Mouse (Mus musculus): ENCODE results near the gene Gm10447. TPM values are rescaled to one million over a fixed set of nuclear protein-coding genes. Genes with fewer than 3 reads are reported as not detected.
"Not testable (repeated sequence)": the region's sequence is repeated elsewhere in the genome, so short reads cannot be mapped to it uniquely, and the experiment has no call there.

Gene Gm10447
- polyA plus RNA-seq, 1 experiment, result 0.10 TPM

DNA sequence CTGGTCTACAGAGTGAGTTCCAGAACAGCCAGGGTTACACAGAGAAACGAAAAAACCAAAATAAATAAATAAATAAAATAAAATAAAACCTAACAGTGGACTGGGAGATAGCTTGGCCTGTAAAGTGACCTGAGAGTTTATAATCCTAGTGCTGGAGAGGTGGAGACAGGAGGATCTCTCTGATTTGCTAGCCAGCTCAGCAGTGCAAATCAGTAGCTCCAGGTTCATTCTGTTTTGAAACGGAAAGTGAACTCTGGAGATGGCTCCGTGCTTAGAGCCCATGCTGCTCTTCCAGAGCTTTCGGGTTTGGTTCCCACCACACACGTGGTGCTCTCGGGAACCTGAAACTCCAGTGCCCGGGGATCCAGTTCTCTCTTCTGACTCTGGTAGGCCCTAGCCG, 8.9 kb downstream of the Gm10447 start:
- no peak for DNase-seq (ENCODE audit: extremely low spot score in 1 of 2, low spot score in 1 of 2)

DNA sequence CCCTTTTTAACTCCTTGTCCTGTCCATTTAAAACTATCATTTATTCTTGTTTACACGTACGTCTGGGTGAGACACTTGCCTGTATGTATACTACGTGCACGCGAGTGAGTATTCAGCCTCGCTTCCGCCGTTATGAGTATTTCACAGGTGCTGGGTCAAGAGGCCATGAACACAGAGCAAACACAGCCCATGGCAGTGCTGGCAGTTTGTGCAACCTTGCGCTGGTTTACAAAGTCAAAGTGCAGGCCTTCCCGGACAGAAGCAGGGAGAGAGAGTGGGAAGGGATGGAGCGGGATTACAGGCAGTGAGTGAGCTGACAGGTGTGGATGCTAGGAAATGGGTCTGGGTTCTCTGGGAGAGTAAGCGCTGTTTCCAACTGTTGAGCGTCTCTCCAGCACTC, 10.7 kb downstream of the Gm10447 start:
- no peak for DNase-seq (ENCODE audit: extremely low spot score in 1 of 2, low spot score in 1 of 2)

GRCm38 (mm10) chr11:53445562-53445961, 11.3 kb downstream of the Gm10447 start:
- DNase-seq (ENCODE audit: extremely low spot score in 1 of 2, low spot score in 1 of 2), result no peak

GRCm38 (mm10) chr11:53443861-53444260, 13.0 kb downstream of the Gm10447 start:
- DNase-seq (ENCODE audit: extremely low spot score in 1 of 2, low spot score in 1 of 2), result no peak

DNA sequence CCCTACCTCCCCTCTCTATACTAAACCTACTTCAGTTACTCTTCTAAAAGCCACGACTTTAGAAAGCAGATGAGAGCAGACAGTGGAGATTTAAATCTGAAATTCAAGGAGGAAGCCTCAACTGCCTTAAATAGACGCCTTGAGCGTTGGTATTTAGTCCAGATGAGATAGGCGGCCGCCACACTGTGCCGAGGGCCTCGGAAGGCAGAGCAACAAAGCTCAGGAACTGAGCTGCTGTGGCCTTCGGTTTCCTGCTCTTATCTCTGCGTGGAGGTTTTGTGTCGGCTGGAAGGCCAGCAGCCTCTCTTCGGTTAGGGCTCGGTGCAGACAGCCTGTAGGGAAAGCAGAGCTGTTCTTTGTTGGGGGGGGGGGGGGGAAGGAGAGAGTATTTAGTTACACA, 15.0 kb downstream of the Gm10447 start:
- DNase-seq (ENCODE audit: extremely low spot score in 1 of 2, low spot score in 1 of 2), result no peak

- DNase-seq (ENCODE audit: extremely low spot score in 1 of 2, low spot score in 1 of 2), result no peak
Observed at GRCm38 (mm10) chr11:53436338-53436737, 20.6 kb downstream of the Gm10447 start.

GRCm38 (mm10) chr11:53435504-53435903, 21.4 kb downstream of the Gm10447 start:
- DNase-seq (ENCODE audit: extremely low spot score in 1 of 2, low spot score in 1 of 2), result no peak

GRCm38 (mm10) chr11:53433057-53433456, 23.9 kb downstream of the Gm10447 start:
- no peak for DNase-seq (ENCODE audit: extremely low spot score in 1 of 2, low spot score in 1 of 2)

GRCm38 (mm10) chr11:53431347-53432056, 25.4 kb downstream of the Gm10447 start:
- DNase-seq (ENCODE audit: extremely low spot score in 1 of 2, low spot score in 1 of 2), result no peak

DNA sequence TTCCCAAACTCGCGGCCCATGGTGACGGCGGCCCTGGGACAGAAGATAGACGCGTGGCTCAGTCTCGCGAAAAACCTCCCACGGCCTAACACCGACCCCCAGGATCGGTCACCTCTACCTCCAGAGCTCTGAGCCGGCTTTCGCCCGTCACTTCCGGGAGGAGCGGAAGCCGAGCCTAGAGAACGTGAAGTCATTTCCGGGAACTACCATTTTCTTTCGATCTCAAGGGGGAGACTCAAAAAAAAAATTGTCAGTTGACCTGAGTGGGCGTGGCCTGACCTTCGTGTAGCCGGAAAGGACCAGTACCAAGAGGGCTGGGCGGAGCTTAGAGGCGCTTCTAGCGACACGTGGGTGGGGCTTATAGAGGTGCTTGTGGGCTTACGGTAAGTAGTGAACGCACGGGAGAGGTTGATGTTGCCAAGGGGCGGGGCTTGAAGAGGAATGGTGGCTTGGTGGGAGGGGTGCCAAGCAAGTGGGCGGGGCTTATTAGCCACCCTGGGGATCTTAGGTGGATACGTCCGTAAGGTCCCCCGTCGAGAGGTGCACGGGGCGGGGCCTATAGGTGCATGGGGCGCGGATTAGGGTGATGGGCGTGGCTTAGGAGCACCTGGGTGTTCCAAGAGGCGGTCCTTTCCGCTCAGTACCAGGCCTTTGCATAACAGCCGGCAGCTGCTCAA, 26.1 kb downstream of the Gm10447 start, which contains the start of the genes Uqcrq and Gdf9:
TSS of gene Uqcrq (minus strand) at position 162 of the 677 bp plus-strand sequence.
TSS of gene Gdf9 (plus strand) at position 354 of the 677 bp plus-strand sequence.
- DNase-seq (ENCODE audit: extremely low spot score in 1 of 2, low spot score in 1 of 2), result peak; percentile 100

- DNase-seq (ENCODE audit: extremely low spot score in 1 of 2, low spot score in 1 of 2), result no peak
Observed at GRCm38 (mm10) chr11:53430300-53430669, 26.6 kb downstream of the Gm10447 start.

GRCm38 (mm10) chr11:53429182-53429581, 27.7 kb downstream of the Gm10447 start:
- DNase-seq (ENCODE audit: extremely low spot score in 1 of 2, low spot score in 1 of 2), result no peak

DNA sequence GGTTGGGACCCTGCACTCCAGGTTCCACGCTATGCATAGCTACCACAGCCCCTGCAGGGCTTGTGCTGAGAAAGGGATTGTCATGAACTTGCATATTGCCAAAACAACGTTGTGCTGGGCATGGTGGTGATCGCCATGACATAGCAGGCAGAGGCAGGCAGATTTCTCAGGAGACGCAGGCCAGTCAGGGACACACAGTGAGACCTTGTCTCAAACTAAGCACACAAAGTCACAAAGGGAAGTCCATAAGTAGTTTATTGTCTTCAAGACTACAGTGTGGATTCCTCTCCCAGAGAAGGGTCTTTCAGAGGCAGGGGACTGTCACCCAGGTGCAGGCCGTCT, 28.2 kb downstream of the Gm10447 start:
- DNase-seq (ENCODE audit: extremely low spot score in 1 of 2, low spot score in 1 of 2), result no peak

GRCm38 (mm10) chr11:53427993-53428715, 28.8 kb downstream of the Gm10447 start:
- DNase-seq (ENCODE audit: extremely low spot score in 1 of 2, low spot score in 1 of 2), result no peak

DNA sequence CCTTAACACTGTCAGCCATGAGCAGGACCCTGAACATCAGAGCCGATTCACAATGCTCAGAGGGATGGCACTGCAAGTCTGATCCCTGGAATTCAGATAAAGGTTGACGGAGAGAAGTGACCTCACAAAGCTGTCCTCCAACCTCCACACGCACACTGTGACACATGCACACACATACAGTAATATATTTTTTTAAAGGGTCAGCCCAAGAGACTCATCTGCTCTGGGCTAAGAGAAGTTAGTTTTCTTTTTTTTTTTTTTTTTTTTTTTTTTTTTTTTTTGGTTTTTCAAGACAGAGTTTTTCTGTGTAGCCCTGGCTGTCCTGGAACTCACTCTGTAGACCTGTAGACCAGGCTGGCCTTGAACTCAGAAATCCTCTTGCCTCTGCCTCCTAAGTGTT, 30.0 kb downstream of the Gm10447 start:
- DNase-seq (ENCODE audit: extremely low spot score in 1 of 2, low spot score in 1 of 2), result not testable (repeated sequence)

GRCm38 (mm10) chr11:53425711-53426255, 31.1 kb downstream of the Gm10447 start:
- DNase-seq (ENCODE audit: extremely low spot score in 1 of 2, low spot score in 1 of 2), result no peak

- no peak for DNase-seq (ENCODE audit: extremely low spot score in 1 of 2, low spot score in 1 of 2)
Observed at GRCm38 (mm10) chr11:53425251-53425650, 31.7 kb downstream of the Gm10447 start.

GRCm38 (mm10) chr11:53424826-53425225, 32.1 kb downstream of the Gm10447 start:
- DNase-seq (ENCODE audit: extremely low spot score in 1 of 2, low spot score in 1 of 2), result no peak

GRCm38 (mm10) chr11:53423036-53423435, 33.9 kb downstream of the Gm10447 start, which contains the start of gene Leap2:
Gene Leap2, minus strand, starts transcription at chr11:53423170.
- no peak for DNase-seq (ENCODE audit: extremely low spot score in 1 of 2, low spot score in 1 of 2)

DNA sequence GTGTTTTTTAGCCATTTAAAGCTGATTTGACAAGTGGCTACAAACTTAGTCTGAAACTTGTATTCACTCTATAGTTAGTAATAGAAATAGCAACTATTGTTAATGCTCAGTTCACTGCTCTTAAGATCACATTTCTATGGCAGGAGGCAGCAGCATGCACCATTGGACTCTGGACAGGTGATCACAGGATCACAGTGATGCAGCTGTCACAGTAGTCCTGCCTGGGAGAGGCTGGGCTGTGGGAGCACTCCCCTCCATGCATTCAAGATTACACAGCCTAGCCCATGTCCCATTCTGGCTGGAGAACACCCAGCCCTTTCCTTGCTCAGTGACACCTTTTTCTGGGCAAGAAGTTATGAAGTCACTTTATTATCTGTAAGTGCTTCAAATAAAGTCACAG, 38.9 kb downstream of the Gm10447 start:
- no peak for DNase-seq (ENCODE audit: extremely low spot score in 1 of 2, low spot score in 1 of 2)

GRCm38 (mm10) chr11:53413871-53414270, 43.0 kb downstream of the Gm10447 start:
- no peak for DNase-seq (ENCODE audit: extremely low spot score in 1 of 2, low spot score in 1 of 2)

All from frontal cortex, adult 2 months (tissue).